Mouse (Mus musculus): ENCODE measurements around the gene Sall2.
A peak's percentile ranks its signal among the peaks of the same experiment; 100 is the strongest.
"Not testable (repeated sequence)": the region's sequence is repeated elsewhere in the genome, so short reads cannot be mapped to it uniquely, and the experiment has no call there.

Gene Sall2

DNA sequence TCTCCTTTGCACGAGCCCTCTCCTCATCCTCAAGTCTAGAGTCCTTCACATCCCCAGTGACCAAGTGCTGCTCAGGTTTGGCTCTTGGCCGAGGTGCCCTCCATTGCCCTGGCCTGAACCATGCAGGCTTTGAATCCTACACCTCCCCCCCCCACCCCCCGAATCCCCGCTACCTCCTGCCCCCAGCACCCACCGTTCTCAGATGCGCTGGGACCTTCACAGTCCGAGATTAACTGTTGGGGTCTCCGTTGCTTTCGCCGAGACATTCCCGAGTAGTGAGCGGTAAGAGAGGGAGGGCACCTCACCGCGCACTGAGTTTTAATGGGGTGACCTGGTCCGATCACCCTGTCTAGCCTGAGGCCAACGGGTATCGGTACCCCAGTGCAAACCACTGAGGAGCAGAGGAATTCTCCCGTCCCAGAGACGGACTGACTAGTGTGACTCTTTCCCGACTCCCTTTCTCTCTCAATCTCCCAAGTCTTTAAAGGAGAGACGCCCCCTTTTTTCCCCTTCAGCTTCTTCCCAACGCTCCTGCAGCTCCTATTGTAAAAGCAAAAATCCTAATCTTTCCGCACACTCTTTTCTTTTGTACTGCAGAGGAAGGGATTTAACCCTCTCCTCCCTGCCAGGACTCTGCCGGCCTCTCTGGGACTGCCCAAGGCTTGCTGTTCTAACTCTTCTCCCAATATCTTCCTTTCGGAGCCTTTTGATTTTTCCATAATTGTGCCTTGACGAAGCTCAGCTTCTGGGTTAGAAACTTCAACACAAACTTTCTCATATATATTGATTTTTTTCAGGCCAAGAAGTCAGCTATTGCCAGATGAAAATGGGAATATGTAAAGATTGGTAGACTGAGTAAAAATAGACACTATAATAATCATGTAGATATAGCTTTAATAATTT lies at the start of gene Sall2:
Sall2 (minus strand) TSS at position 853 of the 903 bp plus-strand sequence.
- DNase-seq, result no peak

GRCm38 (mm10) chr14:52368741-52369140 lies 40.2 kb upstream of the Sall2 start:
- DNase-seq, result no peak

- DNase-seq, result no peak
Measured at GRCm38 (mm10) chr14:52356308-52356707, 27.7 kb upstream of the Sall2 start, which contains the start of gene Olfr1513. Olfr1513 (minus strand) TSS chr14:52356408.

GRCm38 (mm10) chr14:52339512-52339852 lies 10.9 kb upstream of the Sall2 start:
- no peak for DNase-seq

DNA sequence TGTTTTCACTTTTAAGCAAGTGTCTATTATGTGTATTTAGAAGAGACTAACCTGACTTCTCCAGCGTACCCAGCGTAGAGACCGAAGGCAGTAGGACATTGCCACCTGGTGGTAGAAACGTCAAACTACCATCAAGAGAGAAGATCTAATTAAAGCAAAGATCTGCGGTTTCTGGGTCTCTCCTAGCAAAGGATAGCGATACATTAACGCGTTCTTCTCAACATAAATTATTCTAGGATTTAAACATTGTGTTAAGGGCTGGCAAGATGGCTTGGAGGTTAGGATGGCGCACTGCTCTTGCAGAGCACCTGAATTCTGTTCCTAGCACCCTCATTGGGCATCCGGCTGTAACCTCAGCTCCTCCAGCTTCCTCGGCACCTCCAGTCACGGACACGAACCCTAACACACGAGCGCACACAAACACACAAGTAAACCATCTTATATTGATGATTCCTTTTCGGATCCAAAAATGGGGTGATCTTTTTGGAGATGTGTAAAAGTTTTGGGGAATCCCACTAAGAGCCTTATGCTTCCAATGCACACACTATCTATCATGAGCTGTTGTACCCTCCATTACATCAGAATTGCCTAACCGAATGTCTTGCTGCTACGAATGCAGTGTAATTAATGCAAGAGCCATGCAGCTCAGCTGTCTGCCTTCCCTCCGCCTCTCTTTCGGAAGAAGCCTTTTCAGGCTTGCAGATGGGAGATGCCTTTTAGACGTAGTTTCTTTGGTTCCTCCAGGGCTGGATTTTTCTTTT lies 10.4 kb upstream of the Sall2 start:
- DNase-seq, result peak; percentile 88

DNA sequence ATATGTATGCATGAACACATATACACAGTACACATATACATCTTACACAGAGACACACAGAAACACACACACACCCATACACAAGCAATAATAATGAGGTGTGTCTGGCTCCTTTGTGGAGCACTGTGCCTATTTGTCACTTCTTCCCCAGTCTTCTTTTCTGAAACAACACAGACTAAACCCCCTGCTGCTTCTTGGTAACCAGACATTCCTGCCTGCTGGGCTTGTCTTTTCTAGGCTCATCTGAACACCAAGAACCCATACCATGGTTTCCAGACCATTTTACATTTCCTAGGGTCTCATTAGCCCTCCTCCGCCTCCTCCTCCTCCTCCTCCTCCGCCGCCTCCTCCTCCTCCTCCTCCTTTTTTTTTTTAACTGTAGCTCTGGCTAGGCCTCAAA lies 3.6 kb upstream of the Sall2 start:
- no peak for DNase-seq

DNA sequence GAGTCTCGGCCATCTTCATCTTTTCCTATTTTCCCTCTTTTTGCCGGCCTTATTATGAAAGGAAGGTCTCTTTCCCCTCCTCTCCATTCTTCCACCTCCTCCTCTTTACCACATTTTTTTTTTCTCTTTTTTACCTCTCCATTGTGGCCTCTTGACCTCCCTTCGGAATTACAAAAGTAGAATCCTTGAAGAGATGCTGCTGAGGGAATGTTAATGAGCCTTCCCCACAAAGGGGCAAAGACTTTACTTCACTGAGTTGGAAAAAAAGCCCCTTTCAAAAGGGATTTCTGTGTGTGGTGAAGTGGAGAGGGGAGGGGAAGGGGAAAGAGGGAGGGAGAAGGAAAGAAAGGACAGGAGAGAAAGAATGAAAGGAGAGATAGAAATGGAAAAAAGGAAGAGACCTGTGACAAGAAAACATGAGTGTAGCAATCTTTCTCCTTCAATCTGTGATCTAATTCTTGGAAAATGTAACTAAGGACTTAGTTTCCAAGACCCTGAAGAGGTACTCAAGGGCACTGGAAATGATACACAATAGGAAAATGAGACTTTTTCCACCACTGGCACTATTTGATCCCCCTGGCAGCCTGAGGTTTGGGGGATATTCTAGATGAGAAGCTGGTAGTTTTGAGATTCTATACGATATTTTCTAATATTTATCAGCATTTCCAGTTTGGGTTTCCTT lies 2.6 kb upstream of the Sall2 start:
- DNase-seq, result no peak

DNA sequence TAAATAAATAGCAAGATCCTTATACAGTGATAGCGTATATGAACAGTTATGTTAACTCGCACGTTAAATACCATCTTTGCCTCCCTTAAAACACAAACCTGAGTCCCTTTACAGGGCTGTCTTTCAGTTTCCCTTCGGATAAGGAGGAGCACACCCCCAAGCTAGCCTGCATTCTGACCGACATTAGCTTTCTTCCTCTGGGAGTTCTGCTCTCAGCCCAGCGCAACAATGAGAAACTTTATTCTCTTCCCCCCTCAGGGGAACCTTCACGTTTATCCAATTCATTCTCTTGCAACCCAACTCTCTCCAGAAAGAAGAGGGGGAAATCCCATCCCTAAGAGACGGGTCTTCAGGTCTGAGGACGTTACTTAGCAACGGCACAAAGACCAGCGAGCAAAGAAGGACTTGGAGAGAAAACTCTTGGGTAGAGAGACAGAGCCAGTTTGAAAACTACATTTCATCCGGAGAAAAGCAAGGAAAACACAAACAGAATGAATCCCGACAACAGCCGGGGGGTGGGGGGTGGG lies 1.1 kb downstream of the Sall2 start:
- no peak for DNase-seq

- DNase-seq, result no peak
Measured at GRCm38 (mm10) chr14:52325890-52326289, 2.7 kb downstream of the Sall2 start.

DNA sequence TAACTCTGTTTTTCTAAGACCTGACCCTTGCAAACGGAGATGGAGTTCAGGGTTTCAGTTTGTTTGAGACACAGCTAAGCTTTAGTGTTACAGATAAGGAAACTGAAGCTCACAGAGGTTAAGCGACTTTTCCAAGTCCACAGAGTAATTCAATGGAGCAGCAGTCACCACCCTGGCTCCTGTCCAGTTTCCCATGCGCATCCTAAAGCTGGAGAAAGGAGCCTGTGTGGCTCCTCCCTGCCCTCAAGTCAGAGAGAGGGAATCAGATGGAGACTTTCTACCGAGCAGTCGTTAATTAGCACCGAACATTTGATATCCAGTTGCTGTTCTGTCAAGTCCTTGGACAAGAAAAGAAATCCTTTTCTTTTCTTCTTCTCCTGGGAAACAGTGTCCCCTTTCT lies 9.2 kb downstream of the Sall2 start:
- DNase-seq, result no peak

GRCm38 (mm10) chr14:52316441-52317225 lies 11.9 kb downstream of the Sall2 start:
- peak; percentile 69 for DNase-seq

DNA sequence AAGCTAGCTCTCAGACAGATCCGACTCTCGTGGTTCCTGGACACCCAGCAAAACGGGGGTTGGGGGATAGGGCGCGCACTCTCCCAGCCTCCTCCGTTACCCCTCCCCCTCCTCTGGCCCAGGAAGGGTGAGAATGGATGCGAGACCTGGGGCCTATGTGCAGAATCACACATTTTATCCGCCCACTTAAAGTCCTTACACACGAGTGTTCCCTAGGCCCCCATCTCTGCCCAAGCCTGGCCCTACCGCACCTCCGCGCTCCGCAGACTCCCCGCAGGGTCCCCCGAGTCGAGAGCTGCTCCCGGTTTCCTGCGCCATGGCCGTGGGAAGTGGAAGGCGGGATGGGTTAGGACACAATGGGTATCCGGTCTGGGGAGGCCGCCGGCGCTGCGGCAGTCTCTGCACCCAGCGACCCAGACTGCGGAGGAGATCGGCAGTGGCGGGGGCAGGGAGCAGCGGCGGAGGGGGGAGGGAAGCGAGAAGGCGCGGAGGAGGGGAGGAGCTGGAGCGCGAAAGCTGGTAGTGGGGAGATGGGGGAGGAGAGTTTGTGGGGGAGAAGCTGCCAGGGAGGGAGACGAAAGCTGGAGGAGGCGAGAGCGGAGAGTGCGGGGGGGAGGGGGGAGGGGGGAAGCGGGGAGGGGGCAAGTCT lies 12.6 kb downstream of the Sall2 start:
- DNase-seq, result peak; percentile 78

DNA sequence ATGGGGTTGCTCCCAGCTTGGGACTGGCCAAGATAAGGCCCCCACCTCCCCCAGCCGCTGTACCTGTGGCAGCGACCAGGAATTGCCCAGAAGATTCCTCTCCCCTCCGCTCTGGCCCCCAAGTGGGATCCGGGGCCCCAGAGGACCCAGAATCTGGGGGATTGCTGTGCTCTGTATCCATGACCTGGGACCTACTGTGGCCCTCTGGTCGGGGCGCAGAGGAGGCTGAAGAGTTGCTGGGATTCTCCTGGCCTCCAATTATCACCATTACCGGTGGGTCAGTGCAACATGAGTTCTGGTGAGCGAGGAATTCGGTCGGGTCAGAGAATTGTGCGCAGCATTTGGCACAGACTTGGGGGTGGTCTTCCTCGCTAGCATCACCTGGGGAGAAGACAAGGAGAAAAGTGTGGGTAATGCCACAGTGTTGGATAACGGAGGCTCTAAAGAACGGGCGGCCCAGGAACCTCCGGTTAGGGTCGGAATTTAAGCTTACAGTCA lies 13.2 kb downstream of the Sall2 start:
- DNase-seq, result no peak

DNA sequence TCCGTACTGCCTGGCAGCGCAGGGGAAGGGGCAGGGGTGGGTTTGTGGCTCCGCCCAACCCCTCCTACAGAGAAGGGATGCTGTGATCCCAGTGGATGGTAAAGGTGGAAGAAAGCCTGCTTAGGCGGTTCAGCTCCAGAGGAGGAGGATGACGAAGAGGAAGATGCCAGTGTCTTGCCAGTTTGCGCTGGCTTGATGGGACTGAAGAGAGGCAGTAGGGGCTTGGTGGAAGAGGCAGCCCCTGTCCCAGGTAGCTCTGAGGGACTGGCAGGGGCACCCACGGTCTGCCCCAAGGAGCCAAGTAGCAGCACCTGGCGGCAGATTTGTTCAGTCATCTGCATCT lies 13.8 kb downstream of the Sall2 start:
- DNase-seq, result peak; percentile 51

GRCm38 (mm10) chr14:52313931-52314807 lies 14.4 kb downstream of the Sall2 start:
- DNase-seq, result no peak

GRCm38 (mm10) chr14:52310906-52311305 lies 17.7 kb downstream of the Sall2 start:
- DNase-seq, result no peak

DNA sequence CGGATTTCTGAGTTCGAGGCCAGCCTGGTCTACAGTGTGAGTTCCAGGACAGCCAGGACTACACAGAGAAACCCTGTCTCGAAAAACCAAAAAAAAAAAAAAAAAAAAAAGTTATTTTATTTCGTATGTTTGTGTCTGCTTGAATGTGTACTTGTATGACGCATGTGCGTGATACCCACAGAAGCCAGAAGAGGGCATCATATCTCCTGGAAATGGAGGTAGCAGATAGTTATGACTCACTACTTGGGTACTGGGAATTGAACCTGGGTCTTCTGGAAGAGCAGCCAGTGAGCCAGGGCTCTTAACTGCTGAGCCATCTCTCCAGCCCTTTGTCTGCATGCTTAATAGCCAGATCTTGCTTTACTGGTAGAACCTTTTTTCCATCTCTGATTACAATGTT lies 18.2 kb downstream of the Sall2 start:
- peak; percentile 54 for DNase-seq

- no peak for DNase-seq
Measured at GRCm38 (mm10) chr14:52306100-52306499, 22.5 kb downstream of the Sall2 start.

DNA sequence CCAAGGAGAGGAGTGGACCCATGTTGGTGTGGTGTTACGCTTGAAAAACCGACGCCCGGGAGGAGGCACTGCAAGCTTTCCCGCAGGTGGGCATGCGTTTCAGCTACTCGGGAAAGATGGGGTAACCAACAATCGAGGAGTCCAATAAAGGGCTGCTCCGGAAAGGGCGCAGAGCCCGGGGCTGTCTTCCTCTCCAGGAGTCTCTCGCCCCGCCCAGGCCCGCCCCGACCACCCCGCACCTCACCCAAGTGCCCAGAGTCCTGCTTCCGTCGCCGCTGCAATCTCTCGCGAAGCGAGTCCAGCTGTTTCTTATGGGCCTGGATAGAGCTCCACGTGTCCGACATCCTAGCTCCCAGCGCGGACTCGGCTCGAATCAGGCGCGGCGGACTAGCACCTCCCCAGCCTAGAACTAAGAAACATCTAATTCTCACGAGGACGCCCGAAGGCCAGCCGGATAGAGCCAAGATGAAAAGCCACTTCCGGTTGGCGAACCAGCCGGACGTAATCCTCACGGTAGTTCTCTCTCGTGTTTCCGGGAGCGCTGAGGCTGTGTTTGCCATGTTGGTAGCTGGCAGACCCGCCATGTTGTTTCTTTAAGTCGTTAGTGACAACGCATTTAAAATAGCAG lies 23.8 kb downstream of the Sall2 start, which contains the start of gene Mettl3:
Mettl3 (minus strand) TSS at position 485 of the 628 bp plus-strand sequence.
- peak; percentile 92 for DNase-seq

DNA sequence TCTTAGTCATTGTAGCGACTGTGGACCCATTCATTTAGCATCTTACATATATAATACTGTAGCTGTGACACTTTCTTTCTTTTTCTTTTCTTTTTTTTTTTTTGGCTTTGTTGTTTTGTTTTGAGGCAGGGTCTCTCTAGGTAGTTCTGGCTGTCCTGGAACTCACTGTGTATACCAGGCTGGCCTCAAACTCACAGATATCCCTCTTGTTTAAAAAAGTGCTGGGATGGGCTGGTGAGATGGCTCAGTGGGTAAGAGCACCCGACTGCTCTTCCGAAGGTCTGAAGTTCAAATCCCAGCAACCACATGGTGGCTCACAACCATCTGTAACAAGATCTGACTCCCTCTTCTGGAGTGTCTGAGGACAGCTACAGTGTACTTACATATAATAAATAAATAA lies 25.0 kb downstream of the Sall2 start:
- DNase-seq, result not testable (repeated sequence)

All from cerebellum, adult 9-10 months (tissue).